Mouse (Mus musculus) brain, embryonic 14.5 days (tissue): ENCODE results near the gene Ankrd12.

Experiments used
- CTCF ChIP-seq: fragments of 200-500 bp; IDR thresholded peaks from 2 replicates; pipeline ENCODE4 v1.5.1; 2012; ENCODE audit warnings: inconsistent platforms, mild to moderate bottlenecking, moderate library complexity, borderline replicate concordance; ENCODE audit not compliant: insufficient read depth, insufficient read length; ENCODE audit errors: extremely low read depth
- POLR2A ChIP-seq: fragments of 200-500 bp; IDR thresholded peaks from 2 replicates; pipeline ENCODE4 v1.6.1; 2012; ENCODE audit warnings: mild to moderate bottlenecking, inconsistent platforms, borderline replicate concordance; ENCODE audit not compliant: poor library complexity, insufficient read depth, insufficient read length, severe bottlenecking; ENCODE audit errors: extremely low read depth

DNA sequence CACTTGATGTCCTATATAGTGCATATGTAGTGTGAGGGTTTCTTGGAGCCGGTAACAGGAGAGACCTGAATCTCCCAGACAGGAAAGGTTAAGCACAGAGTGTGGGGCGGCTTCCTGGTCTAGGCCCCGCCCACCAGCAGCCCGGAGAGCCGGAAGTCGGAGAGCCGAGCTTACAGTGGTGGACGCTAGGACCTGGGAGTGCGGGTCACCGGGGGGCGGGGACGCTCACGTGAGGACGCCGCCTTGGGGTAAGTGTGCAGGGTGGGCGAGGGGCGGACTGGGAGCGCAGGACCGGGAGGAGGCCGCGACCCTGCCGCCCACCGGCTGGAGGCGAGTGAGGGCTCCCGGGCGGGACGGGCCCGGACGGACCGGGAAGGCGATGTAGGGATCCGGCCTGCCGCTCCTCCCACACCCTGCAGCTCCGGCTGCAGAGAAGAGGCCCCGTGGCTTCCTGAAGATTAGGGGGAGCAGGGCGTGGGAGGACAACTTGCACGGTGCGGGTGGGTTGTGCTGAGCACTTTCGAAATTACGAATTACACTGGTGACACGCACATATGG lies 34.6 kb upstream of the Ankrd12 start, which contains the start of gene Washc1:
- TF ChIP-seq CTCF: no peak
- TF ChIP-seq POLR2A: peak; percentile 58; the same call in 1 of the 2 replicates
